Mouse (Mus musculus): ENCODE measurements at regions not wholly inside any gene's neighbourhood (a gene's known extent, or its start where the extent isn't known, plus 50 kb on each side); places are given as distances from the start of the nearest gene placed in this dataset.

GRCm38 (mm10) chr15:31898904-31899650, 278.0 kb upstream of the Tas2r119 start:
- Histone ChIP-seq H3K36me3 (ENCODE audit: control insufficient read depth, insufficient read depth, low read length, poor library complexity, severe bottlenecking) (no peaks in the 10 kb centered on the region), H3K27me3 (ENCODE audit: control insufficient read depth, insufficient read depth, low read length, poor library complexity, severe bottlenecking) (no peaks in the 10 kb centered on the region)
- DNase-seq (ENCODE audit: low read depth, low spot score) = no peak

- H3K27me3 ChIP-seq (ENCODE audit: control insufficient read depth, insufficient read depth, low read length, poor library complexity, severe bottlenecking) = no peaks in the 10 kb centered on the region
- DNase-seq (ENCODE audit: low read depth, low spot score) = no peak
- no peaks in the 10 kb centered on the region for H3K36me3 ChIP-seq (ENCODE audit: control insufficient read depth, insufficient read depth, low read length, poor library complexity, severe bottlenecking)
These were observed 276.8 kb upstream of the Tas2r119 start for GRCm38 (mm10) chr15:31900325-31900724.

- no peak for DNase-seq (ENCODE audit: low read depth, low spot score)
- no peaks in the 10 kb centered on the region for H3K36me3 ChIP-seq (ENCODE audit: control insufficient read depth, insufficient read depth, low read length, poor library complexity, severe bottlenecking)
- H3K27me3 ChIP-seq (ENCODE audit: control insufficient read depth, insufficient read depth, low read length, poor library complexity, severe bottlenecking) = no peaks in the 10 kb centered on the region
These were observed 268.7 kb upstream of the Tas2r119 start for GRCm38 (mm10) chr15:31908432-31908831.

GRCm38 (mm10) chr15:31911978-31912377, 265.1 kb upstream of the Tas2r119 start:
- Histone ChIP-seq H3K36me3 (ENCODE audit: control insufficient read depth, insufficient read depth, low read length, poor library complexity, severe bottlenecking) (no peaks in the 10 kb centered on the region), H3K27me3 (ENCODE audit: control insufficient read depth, insufficient read depth, low read length, poor library complexity, severe bottlenecking) (no peaks in the 10 kb centered on the region)
- no peak for DNase-seq (ENCODE audit: low read depth, low spot score)

- no peak for DNase-seq (ENCODE audit: low read depth, low spot score)
- no peaks in the 10 kb centered on the region for H3K27me3 ChIP-seq (ENCODE audit: control insufficient read depth, insufficient read depth, low read length, poor library complexity, severe bottlenecking)
These were observed 255.6 kb upstream of the Tas2r119 start for GRCm38 (mm10) chr15:31921485-31921884.

GRCm38 (mm10) chr15:31960301-31960700, 216.8 kb upstream of the Tas2r119 start:
- DNase-seq (ENCODE audit: low read depth, low spot score) = no peak

More at GRCm38 (mm10) chr15:31921485-31921884, 255.6 kb upstream of the Tas2r119 start:
- no peaks in the 10 kb centered on the region for H3K36me3 ChIP-seq (ENCODE audit: control insufficient read depth, insufficient read depth, low read length, poor library complexity, severe bottlenecking)

GRCm38 (mm10) chr15:31961963-31962362, 215.1 kb upstream of the Tas2r119 start:
- DNase-seq (ENCODE audit: low read depth, low spot score) = no peak
- H3K27me3 ChIP-seq (ENCODE audit: control insufficient read depth, insufficient read depth, low read length, poor library complexity, severe bottlenecking) = no peaks in the 10 kb centered on the region
- H3K36me3 ChIP-seq (ENCODE audit: control insufficient read depth, insufficient read depth, low read length, poor library complexity, severe bottlenecking) = no peaks in the 10 kb centered on the region

More at GRCm38 (mm10) chr15:31960301-31960700, 216.8 kb upstream of the Tas2r119 start:
- Histone ChIP-seq H3K27me3 (ENCODE audit: control insufficient read depth, insufficient read depth, low read length, poor library complexity, severe bottlenecking) (no peaks in the 10 kb centered on the region), H3K36me3 (ENCODE audit: control insufficient read depth, insufficient read depth, low read length, poor library complexity, severe bottlenecking) (no peaks in the 10 kb centered on the region)

GRCm38 (mm10) chr15:31964911-31965310, 212.2 kb upstream of the Tas2r119 start:
- no peaks in the 10 kb centered on the region for H3K27me3 ChIP-seq (ENCODE audit: control insufficient read depth, insufficient read depth, low read length, poor library complexity, severe bottlenecking)
- H3K36me3 ChIP-seq (ENCODE audit: control insufficient read depth, insufficient read depth, low read length, poor library complexity, severe bottlenecking) = no peaks in the 10 kb centered on the region
- no peak for DNase-seq (ENCODE audit: low read depth, low spot score)

- H3K36me3 ChIP-seq (ENCODE audit: control insufficient read depth, insufficient read depth, low read length, poor library complexity, severe bottlenecking) = no peaks in the 10 kb centered on the region
- H3K27me3 ChIP-seq (ENCODE audit: control insufficient read depth, insufficient read depth, low read length, poor library complexity, severe bottlenecking) = no peaks in the 10 kb centered on the region
- no peak for DNase-seq (ENCODE audit: low read depth, low spot score)
These were observed 211.5 kb upstream of the Tas2r119 start for GRCm38 (mm10) chr15:31965542-31965941.

GRCm38 (mm10) chr15:31972891-31973290, 204.2 kb upstream of the Tas2r119 start:
- Histone ChIP-seq H3K27me3 (ENCODE audit: control insufficient read depth, insufficient read depth, low read length, poor library complexity, severe bottlenecking) (no peaks in the 10 kb centered on the region), H3K36me3 (ENCODE audit: control insufficient read depth, insufficient read depth, low read length, poor library complexity, severe bottlenecking) (no peaks in the 10 kb centered on the region)
- no peak for DNase-seq (ENCODE audit: low read depth, low spot score)

GRCm38 (mm10) chr15:31973889-31974288, 203.2 kb upstream of the Tas2r119 start:
- H3K27me3 ChIP-seq (ENCODE audit: control insufficient read depth, insufficient read depth, low read length, poor library complexity, severe bottlenecking) = no peaks in the 10 kb centered on the region
- DNase-seq (ENCODE audit: low read depth, low spot score) = no peak
- no peaks in the 10 kb centered on the region for H3K36me3 ChIP-seq (ENCODE audit: control insufficient read depth, insufficient read depth, low read length, poor library complexity, severe bottlenecking)

- H3K36me3 ChIP-seq (ENCODE audit: control insufficient read depth, insufficient read depth, low read length, poor library complexity, severe bottlenecking) = no peaks in the 10 kb centered on the region
- no peaks in the 10 kb centered on the region for H3K27me3 ChIP-seq (ENCODE audit: control insufficient read depth, insufficient read depth, low read length, poor library complexity, severe bottlenecking)
- DNase-seq (ENCODE audit: low read depth, low spot score) = no peak
These were observed 200.6 kb upstream of the Tas2r119 start for GRCm38 (mm10) chr15:31976461-31976860.

- no peaks in the 10 kb centered on the region for H3K36me3 ChIP-seq (ENCODE audit: control insufficient read depth, insufficient read depth, low read length, poor library complexity, severe bottlenecking)
- H3K27me3 ChIP-seq (ENCODE audit: control insufficient read depth, insufficient read depth, low read length, poor library complexity, severe bottlenecking) = no peaks in the 10 kb centered on the region
- DNase-seq (ENCODE audit: low read depth, low spot score) = no peak
These were observed 199.5 kb upstream of the Tas2r119 start for GRCm38 (mm10) chr15:31977563-31977962.

GRCm38 (mm10) chr15:31979961-31980360, 197.1 kb upstream of the Tas2r119 start:
- no peak for DNase-seq (ENCODE audit: low read depth, low spot score)
- Histone ChIP-seq H3K36me3 (ENCODE audit: control insufficient read depth, insufficient read depth, low read length, poor library complexity, severe bottlenecking) (no peaks in the 10 kb centered on the region), H3K27me3 (ENCODE audit: control insufficient read depth, insufficient read depth, low read length, poor library complexity, severe bottlenecking) (no peaks in the 10 kb centered on the region)

GRCm38 (mm10) chr15:31980791-31981190, 196.3 kb upstream of the Tas2r119 start:
- no peak for DNase-seq (ENCODE audit: low read depth, low spot score)
- H3K36me3 ChIP-seq (ENCODE audit: control insufficient read depth, insufficient read depth, low read length, poor library complexity, severe bottlenecking) = no peaks in the 10 kb centered on the region
- H3K27me3 ChIP-seq (ENCODE audit: control insufficient read depth, insufficient read depth, low read length, poor library complexity, severe bottlenecking) = no peaks in the 10 kb centered on the region

GRCm38 (mm10) chr15:31987291-31987690, 189.8 kb upstream of the Tas2r119 start:
- no peaks in the 10 kb centered on the region for H3K27me3 ChIP-seq (ENCODE audit: control insufficient read depth, insufficient read depth, low read length, poor library complexity, severe bottlenecking)
- no peaks in the 10 kb centered on the region for H3K36me3 ChIP-seq (ENCODE audit: control insufficient read depth, insufficient read depth, low read length, poor library complexity, severe bottlenecking)
- no peak for DNase-seq (ENCODE audit: low read depth, low spot score)
